Mouse (Mus musculus) midbrain, embryonic 15.5 days (tissue): ENCODE measurements around the gene Ubash3b. TPM values are rescaled to one million over a fixed set of nuclear protein-coding genes. Genes with fewer than 3 reads are reported as not detected.

ENCODE experiments used
- ATAC-seq: fragments of 200-750 bp; cut with Nextera tagmentation; replicated peaks from 2 replicates; pipeline ENCODE4 v1.8.0; 2017; ENCODE audit warnings: moderate TSS enrichment
- H3K27ac ChIP-seq: fragments of 300-500 bp; sonication (generic); 2 replicates; pipeline ENCODE4 v1.5.1; 2015; ENCODE audit warnings: mild to moderate bottlenecking, inconsistent platforms
- H3K27me3 ChIP-seq: fragments of 300-500 bp; sonication (generic); replicated peaks from 2 replicates; pipeline ENCODE4 v1.6.1; 2015; ENCODE audit warnings: inconsistent platforms
- H3K36me3 ChIP-seq: fragments of 300-500 bp; sonication (generic); replicated peaks from 2 replicates; pipeline ENCODE4 v1.6.1; 2015; ENCODE audit warnings: inconsistent platforms
- H3K4me1 ChIP-seq: fragments of 300-500 bp; sonication (generic); 2 replicates; pipeline ENCODE4 v1.6.1; 2015; ENCODE audit warnings: inconsistent platforms
- H3K4me2 ChIP-seq: fragments of 300-500 bp; sonication (generic); 2 replicates; pipeline ENCODE4 v1.6.1; 2015; ENCODE audit warnings: inconsistent platforms, mild to moderate bottlenecking, moderate library complexity
- H3K4me3 ChIP-seq: fragments of 300-500 bp; sonication (generic); 2 replicates; pipeline ENCODE4 v1.5.1; 2015; ENCODE audit warnings: mild to moderate bottlenecking, inconsistent platforms
- H3K9ac ChIP-seq: fragments of 300-500 bp; sonication (generic); 2 replicates; pipeline ENCODE4 v1.6.1; 2015; ENCODE audit warnings: mild to moderate bottlenecking, inconsistent platforms
- H3K9me3 ChIP-seq: fragments of 300-500 bp; sonication (generic); 2 replicates; pipeline ENCODE4 v1.6.1; 2016; ENCODE audit warnings: inconsistent platforms
- WGBS: fragments of 180-500 bp; shearing (Covaris S2); methylation state at CpG from one replicate; pipeline ENCODE4 v1.1.7; 2015; ENCODE audit warnings: mixed read lengths; 5-methylcytosine and 5-hydroxymethylcytosine counted together
- polyA plus RNA-seq: library from polyadenylated mRNA; unstranded; fragments of >200 nt; fragmentation: Nextera tagmentation; extraction: Ambion mirVana; gene quantifications from 2 replicates; pipeline ENCODE4 v1.2.1, GENCODE M21; 2015

Ubash3b gene
- polyA plus RNA-seq, 1 experiment from 2014 or later, result 23.9 TPM

DNA sequence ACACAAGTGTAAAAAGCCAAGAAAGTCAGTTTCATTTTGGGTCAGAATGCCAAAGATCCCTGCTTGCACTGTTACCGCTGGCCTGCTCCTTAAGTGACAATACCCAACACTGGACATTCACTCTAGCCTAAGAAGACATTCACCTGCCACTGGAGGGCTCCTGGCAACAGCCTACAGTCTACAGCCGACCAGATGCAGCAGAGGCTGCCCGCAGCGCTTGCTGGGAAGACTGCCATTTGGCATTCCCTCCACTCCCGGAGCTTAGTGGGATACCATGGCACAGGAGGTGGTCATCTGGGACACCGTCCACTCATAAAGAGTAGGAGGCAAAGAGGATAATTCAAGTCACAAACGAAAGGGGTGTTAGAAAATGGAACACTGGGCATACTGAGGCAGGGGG is 12.9 kb downstream of the Ubash3b start:
- 67% methylated on average over 7 of the region's 7 CpGs for WGBS
- Histone ChIP-seq H3K4me1 (peaks cover 15% of the 10 kb centered on the region), H3K9ac (no peak overlapping the region), H3K27ac (no peak overlapping the region), H3K4me2 (no peak overlapping the region), H3K9me3 (no peaks in the 10 kb centered on the region), H3K36me3 (no peaks in the 10 kb centered on the region), H3K4me3 (no peak overlapping the region), H3K27me3 (no peaks in the 10 kb centered on the region)
- peak; percentile 53; the same call in 1 of the 2 replicates for ATAC-seq

DNA sequence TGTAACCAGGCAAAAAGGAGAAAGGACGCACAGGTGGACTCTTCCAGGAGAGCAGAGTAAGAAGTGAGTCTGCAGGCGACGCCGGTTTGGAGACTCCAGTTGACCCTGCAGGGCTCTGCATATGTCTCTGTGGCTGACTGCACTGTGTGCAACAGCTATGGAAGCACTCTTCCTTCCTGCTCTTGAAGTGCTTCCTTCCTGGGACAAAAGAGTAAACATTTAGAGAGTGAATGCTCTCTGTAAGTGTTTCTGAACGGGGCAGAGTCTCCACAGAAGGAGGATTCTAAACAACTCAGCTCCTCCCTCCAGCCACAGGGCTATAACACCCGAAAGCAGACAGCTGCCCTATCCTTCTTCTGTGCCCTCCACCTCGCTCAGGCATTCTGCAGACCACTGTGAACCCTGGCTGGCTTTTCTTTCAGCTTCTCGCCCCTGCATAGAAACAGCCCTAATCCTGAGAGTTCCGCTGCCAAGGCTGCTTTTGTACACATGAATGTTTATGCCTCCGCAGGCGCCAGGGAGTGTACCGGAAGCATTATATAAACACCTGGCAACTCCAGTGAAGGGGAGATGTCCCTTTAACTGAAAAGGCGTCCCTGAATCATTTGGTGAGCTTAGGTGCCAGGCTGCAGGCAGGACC is 14.2 kb downstream of the Ubash3b start:
- ATAC-seq, result peak; percentile 29
- H3K9ac ChIP-seq, result no peak overlapping the region

DNA sequence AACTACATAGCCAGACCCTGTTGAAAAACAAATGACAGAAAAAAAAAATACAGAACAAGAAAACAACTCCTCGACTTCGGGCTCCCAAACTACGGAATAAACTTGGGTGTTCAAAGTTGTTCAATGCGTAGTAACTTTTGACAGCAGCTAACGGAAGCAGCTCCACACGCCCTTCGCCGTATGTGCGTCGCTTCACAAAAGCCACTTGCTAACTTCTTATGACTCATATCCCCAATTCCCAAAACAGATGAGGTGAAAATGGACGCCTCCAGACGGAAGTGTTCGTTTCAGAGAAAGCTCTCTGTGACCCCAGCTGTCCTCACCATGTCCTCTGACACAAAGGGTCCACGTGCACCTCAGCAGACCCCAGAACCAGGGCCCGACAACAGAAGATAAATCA is 17.7 kb downstream of the Ubash3b start:
- Histone ChIP-seq H3K9me3 (no peaks in the 10 kb centered on the region), H3K4me3 (no peak overlapping the region), H3K27ac (no peak overlapping the region), H3K9ac (no peak overlapping the region), H3K27me3 (no peaks in the 10 kb centered on the region), H3K4me1 (peaks cover 15% of the 10 kb centered on the region), H3K4me2 (no peak overlapping the region), H3K36me3 (no peaks in the 10 kb centered on the region)
- no peak for ATAC-seq
- WGBS, result 93% methylated on average over 15 of the region's 15 CpGs

More for the DNA sequence above, 14.2 kb downstream of the Ubash3b start:
- peaks cover 15% of the 10 kb centered on the region for H3K4me1 ChIP-seq
- no peak overlapping the region for H3K4me3 ChIP-seq
- H3K36me3 ChIP-seq, result no peaks in the 10 kb centered on the region
- H3K27ac ChIP-seq, result peak overlapping the region; percentile 63; the same call in 1 of the 2 replicates
- peak overlapping the region; percentile 15 for H3K4me2 ChIP-seq
- no peaks in the 10 kb centered on the region for H3K27me3 ChIP-seq
- no peaks in the 10 kb centered on the region for H3K9me3 ChIP-seq
- WGBS, result 29% methylated on average over 13 of the region's 13 CpGs

DNA sequence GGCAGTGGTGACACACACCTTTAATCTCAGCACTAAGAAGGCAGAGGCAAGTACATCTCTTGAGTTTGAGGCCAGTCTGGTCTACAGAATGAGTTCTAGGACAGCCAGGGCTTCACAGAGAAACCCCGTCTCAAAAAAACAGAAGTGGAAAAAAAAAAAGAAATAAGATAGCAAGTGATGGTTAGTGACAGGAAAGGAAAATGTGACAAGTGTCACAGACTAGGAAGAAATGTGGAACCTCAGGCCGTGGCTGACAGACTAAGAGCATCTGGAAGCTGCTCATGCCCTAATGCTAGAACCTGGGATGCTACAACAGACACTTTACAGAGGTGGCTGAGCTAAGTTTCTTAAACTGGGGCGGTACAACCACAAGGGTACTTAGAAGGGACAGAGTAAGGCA is 18.4 kb downstream of the Ubash3b start:
- Histone ChIP-seq H3K27me3 (no peaks in the 10 kb centered on the region), H3K9me3 (no peaks in the 10 kb centered on the region), H3K4me2 (no peak overlapping the region), H3K36me3 (no peaks in the 10 kb centered on the region), H3K9ac (no peak overlapping the region), H3K27ac (no peak overlapping the region), H3K4me1 (peaks cover 13% of the 10 kb centered on the region), H3K4me3 (no peak overlapping the region)
- 92% methylated on average over 3 of the region's 3 CpGs for WGBS
- no peak for ATAC-seq

DNA sequence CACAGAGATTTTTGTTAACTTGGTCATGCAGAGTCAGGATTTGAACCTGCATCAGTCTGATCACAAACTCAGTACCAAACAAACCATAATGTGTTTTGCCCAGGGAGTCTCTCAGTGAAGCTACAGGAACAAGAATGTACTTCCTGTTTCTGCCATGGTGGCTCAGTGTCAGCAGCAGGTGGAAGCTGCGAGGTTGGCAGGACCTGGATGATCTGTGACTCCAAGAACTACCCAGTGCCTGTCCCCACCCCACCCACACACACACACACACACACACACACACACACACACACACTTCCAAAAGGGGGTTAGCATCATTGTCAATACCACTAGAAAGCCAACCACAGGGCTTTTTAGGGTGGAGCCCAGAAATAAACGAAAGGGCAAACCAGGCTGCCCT is 20.5 kb downstream of the Ubash3b start:
- no peak for ATAC-seq
- Histone ChIP-seq H3K27ac (no peak overlapping the region), H3K9me3 (no peaks in the 10 kb centered on the region), H3K36me3 (no peaks in the 10 kb centered on the region), H3K27me3 (no peaks in the 10 kb centered on the region), H3K4me3 (no peak overlapping the region), H3K4me2 (no peak overlapping the region), H3K9ac (no peak overlapping the region), H3K4me1 (no peaks in the 10 kb centered on the region)
- 88% methylated on average over 2 of the region's 2 CpGs for WGBS

DNA sequence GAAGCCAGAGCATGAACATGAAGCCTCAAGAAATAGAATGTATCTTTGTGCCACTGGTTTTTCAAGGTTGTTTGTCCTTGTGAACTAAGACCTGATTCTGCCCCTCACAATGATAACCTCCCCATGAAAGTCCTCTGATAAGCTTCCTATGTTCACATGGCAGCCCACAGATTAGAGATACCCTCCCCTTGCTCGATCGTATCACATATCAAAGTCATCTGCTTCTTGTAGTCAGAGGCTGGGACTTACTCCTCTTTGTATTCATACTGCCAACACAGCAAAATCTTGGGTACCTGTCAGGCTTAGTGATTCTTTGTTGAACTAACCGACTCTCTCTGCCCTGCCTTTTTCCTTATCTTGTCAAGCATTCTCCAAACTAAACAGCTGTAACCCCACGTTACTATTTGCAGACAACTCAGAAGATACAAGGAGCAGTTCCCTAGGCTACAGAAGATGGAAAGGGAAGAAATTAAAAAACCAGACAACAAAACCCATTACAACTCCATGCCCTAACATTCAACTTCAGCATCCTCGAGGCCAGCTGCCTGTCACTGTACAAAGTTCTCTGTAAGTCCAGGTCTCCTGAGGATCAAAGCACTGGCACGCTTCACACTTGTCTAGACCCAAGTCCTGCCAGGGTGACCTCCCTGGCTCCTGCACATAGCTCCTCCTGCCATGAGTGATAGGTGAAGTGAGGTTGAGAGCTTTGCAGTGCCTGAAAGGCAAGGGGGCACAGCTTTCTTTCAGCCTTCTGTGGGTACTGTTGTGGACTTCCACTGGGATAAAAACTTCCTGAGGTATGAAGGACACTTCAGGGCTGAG is 22.3 kb downstream of the Ubash3b start:
- H3K9me3 ChIP-seq, result no peaks in the 10 kb centered on the region
- no peak overlapping the region for H3K9ac ChIP-seq
- H3K4me2 ChIP-seq, result no peak overlapping the region
- H3K27me3 ChIP-seq, result no peaks in the 10 kb centered on the region
- ATAC-seq, result no peak
- no peak overlapping the region for H3K27ac ChIP-seq
- H3K4me1 ChIP-seq, result no peaks in the 10 kb centered on the region
- 81% methylated on average over 6 of the region's 6 CpGs for WGBS
- H3K4me3 ChIP-seq, result no peak overlapping the region
- H3K36me3 ChIP-seq, result no peaks in the 10 kb centered on the region

DNA sequence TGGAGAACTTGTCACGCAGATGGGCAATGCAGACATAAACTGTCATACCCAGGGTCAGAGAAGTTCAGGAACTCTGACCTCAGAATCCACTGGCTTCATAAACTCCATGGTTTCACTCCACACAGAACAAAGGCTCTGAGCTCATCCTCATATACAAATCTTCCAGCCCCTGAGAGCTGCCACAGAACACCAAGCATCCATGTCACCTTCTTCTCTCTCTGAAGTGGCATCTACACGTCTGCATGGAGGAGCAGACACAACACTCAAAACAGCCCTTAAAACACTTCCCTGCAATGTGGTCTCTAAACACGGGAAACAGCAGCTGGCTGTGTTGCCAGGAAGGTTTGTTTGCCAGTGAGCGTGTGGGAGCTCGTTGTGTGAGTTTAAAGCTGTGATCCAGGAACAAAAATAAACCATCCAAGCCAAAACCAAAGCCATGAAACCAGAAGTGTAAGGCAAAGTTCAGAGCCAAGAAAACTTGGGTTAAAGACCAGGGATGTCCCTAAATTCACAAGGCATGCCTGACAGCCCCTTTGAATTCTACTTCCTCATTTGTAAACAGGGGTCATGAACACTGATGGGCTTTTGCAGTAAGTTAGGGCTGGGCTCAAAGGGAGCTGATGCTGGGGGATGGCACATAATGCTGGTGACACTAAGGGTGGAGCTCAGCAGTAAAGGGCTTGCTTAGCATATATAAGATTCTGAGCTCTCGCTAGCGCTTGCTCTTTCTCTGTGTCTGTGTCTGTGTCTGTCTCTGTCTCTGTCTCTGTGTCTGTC is 24.6 kb downstream of the Ubash3b start:
- H3K27ac ChIP-seq, result no peak overlapping the region

DNA sequence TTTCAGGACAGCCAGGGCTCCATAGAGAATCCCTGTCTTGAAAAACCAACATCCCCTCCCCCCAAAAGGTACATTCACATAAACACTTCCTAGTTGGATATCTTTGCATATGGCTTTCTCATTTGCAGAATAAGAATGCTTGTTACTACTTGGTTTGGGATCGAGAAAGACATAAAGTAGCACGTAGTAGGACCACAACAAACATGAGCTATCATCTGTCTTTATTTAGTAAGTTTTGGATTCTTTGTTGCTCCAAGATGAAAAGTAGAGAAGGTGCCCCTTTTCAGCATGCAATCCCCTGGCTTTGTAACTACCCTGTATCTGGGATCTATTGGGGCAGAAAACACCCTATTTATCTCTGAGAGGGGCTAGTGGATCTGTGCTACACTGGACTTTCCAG is 25.2 kb downstream of the Ubash3b start:
- 91% methylated on average over 2 of the region's 2 CpGs for whole genome bisulfite sequencing
- H3K9me3 ChIP-seq, result no peaks in the 10 kb centered on the region
- no peak overlapping the region for H3K4me2 ChIP-seq
- no peaks in the 10 kb centered on the region for H3K27me3 ChIP-seq
- no peak for ATAC-seq
- H3K27ac ChIP-seq, result no peak overlapping the region
- no peaks in the 10 kb centered on the region for H3K4me1 ChIP-seq
- H3K4me3 ChIP-seq, result no peak overlapping the region
- H3K9ac ChIP-seq, result no peak overlapping the region
- H3K36me3 ChIP-seq, result no peaks in the 10 kb centered on the region

More for the DNA sequence above, 24.6 kb downstream of the Ubash3b start:
- 78% methylated on average over 7 of the region's 7 CpGs for WGBS
- Histone ChIP-seq H3K4me2 (no peak overlapping the region), H3K9me3 (no peaks in the 10 kb centered on the region), H3K4me1 (no peaks in the 10 kb centered on the region), H3K36me3 (no peaks in the 10 kb centered on the region), H3K9ac (no peak overlapping the region), H3K4me3 (no peak overlapping the region), H3K27me3 (no peaks in the 10 kb centered on the region)
- ATAC-seq, result no peak

DNA sequence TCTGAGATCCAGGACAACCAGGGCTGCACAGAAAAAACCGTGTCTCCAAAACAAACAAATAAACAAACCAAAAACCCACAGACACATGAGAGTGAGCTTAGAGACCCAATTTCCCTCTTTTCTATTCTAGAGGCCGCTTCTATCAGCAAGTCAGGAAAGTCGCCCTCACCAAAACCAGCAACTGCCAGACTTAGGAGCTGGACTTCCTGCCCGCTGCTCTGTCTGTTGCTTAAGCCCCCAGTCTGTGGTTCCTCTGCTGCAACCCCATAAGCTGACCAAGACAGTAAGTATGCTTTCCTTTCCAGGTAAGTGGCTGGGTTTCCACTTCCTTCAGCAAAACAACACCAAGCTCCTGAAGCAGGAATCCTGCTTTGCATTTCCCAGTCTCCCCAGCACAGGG is 26.6 kb downstream of the Ubash3b start:
- Histone ChIP-seq H3K27ac (no peak overlapping the region), H3K4me2 (no peak overlapping the region), H3K9me3 (no peaks in the 10 kb centered on the region), H3K9ac (no peak overlapping the region), H3K27me3 (no peaks in the 10 kb centered on the region), H3K4me3 (no peak overlapping the region), H3K36me3 (no peaks in the 10 kb centered on the region), H3K4me1 (0 out of 2 replicates have a peak, but pooled peaks cover 3% of the 10 kb centered on the region)
- no peak for ATAC-seq
- 83% methylated on average over 4 of the region's 4 CpGs for WGBS

DNA sequence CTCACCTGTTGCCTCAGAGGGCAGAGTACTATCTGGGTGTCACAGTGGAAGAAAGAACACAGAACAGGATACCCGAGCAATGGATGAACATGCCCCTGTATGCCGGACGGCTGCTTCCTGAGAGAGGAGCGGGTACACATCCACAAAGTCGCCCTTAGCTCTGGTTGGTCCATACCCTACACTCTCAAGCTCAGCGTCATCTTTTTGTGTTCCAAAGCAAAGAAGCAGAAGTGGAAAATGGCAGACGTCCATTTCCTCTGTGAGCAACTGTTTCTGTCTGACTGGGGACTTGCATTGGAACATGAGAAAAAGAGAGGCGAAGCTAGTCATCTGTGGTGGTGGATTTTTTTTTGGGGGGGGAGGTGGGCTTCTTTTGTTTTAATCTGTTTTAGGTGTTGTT is 30.9 kb downstream of the Ubash3b start:
- 0 out of 2 replicates have a peak, but pooled peaks cover 6% of the 10 kb centered on the region for H3K4me1 ChIP-seq
- no peak overlapping the region for H3K27ac ChIP-seq
- ATAC-seq, result no peak
- WGBS, result 87% methylated on average over 8 of the region's 8 CpGs
- H3K27me3 ChIP-seq, result no peaks in the 10 kb centered on the region
- no peaks in the 10 kb centered on the region for H3K9me3 ChIP-seq
- H3K4me2 ChIP-seq, result no peak overlapping the region
- no peaks in the 10 kb centered on the region for H3K36me3 ChIP-seq
- H3K9ac ChIP-seq, result no peak overlapping the region
- no peak overlapping the region for H3K4me3 ChIP-seq

DNA sequence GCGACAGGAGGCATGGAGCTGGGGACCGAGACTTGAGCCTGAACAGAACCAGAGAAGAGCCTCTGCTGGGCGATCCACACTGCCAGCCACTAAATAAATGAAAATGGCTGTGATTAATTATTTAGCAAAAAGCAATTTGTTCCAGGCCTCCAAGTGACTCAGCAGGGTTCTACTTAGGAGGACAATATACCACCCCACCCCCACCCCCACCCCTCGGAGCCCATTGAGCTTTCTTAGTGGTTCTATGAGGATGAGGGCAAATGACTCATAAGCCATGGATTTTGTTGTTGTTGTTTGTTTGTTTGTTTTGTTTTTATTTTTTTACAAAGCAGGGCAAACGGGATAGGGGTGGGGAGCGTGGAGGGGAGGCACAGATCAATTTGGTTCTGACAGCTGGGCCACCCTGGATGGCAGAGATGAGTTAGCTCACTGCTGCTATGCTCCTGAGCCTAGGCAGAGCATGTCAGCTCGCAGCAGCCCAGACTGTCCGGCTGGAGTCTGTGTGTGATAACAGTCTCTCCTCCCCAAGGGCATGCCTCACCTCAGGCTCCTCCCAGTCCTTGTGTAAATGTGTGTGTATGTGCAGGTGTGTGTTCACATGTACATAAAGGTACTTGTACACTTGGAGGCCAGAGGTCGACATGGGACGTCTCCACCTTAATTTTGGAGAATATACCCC is 31.6 kb downstream of the Ubash3b start:
- no peak overlapping the region for H3K4me2 ChIP-seq
- H3K9me3 ChIP-seq, result no peaks in the 10 kb centered on the region
- H3K4me1 ChIP-seq, result 0 out of 2 replicates have a peak, but pooled peaks cover 6% of the 10 kb centered on the region
- no peaks in the 10 kb centered on the region for H3K36me3 ChIP-seq
- H3K27ac ChIP-seq, result no peak overlapping the region
- WGBS, result 66% methylated on average over 10 of the region's 10 CpGs
- no peak overlapping the region for H3K4me3 ChIP-seq
- no peaks in the 10 kb centered on the region for H3K27me3 ChIP-seq
- H3K9ac ChIP-seq, result no peak overlapping the region
- ATAC-seq, result no peak

DNA sequence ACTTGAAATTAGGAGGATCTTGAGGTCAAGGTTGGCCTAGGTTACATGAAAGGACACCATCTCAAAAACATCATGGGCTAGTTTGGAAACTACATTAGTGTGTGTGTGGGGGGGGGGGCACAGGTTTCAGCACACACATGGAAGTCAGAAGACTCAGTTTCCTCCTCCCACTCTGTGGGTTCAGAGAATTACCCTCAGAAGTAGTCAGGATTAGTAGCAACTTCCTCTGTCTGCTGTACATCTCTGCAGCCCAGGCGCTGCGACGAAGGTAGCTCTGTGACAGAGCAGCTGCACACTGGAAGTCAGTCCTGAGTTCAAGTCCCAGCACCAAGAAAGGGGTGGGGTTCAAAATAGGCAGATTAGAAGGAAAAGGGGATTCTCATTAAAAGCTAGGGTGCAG is 32.2 kb downstream of the Ubash3b start:
- Histone ChIP-seq H3K27me3 (no peaks in the 10 kb centered on the region), H3K9me3 (no peaks in the 10 kb centered on the region), H3K4me3 (no peak overlapping the region), H3K4me2 (no peak overlapping the region), H3K4me1 (0 out of 2 replicates have a peak, but pooled peaks cover 6% of the 10 kb centered on the region), H3K27ac (no peak overlapping the region), H3K36me3 (no peaks in the 10 kb centered on the region), H3K9ac (no peak overlapping the region)
- WGBS, result 95% methylated on average over 3 of the region's 3 CpGs
- ATAC-seq, result no peak
